ENCODE assay signal across 17 mouse cellular contexts in the genomic region with DNA sequence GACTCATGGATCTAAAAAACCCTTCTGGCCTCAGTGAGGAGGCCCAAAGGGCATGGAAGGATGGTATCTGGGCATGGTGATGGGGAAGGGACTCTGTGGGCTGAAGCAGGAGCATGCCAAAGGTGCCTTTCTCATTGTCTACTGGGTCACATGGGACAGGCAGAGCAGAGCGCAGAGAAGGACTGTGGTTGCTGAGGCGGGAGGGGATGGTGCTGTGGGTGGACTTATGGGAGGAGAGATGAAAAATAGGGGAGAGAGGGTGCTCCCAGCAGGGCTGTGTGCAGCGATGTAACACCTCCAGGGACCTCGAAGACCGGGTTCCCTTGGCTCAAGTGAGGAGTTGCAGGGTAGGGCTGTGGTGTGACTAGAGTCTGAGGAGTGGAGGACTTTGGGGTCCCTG. TPM values are rescaled to one million over a fixed set of nuclear protein-coding genes. Genes with fewer than 3 reads are reported as not detected.
DNase-seq lines count a peak whose midpoint lies in the region; ATAC-seq lines count a peak whose summit lies in the region.
"Had no signal": no experiment of that assay in that cellular context is flagged by ENCODE, and none has a peak within 500 bp of the region (broad histone marks: within the 10 kb centered on the region; RNA-seq: fewer than 3 reads in every experiment).

No protein-coding gene starts in this region.

- H3K27me3 ChIP-seq in hindbrain, embryonic 10.5 days (ENCODE audit: insufficient read depth, poor library complexity, severe bottlenecking): peaks cover 7% of the 10 kb centered on the region; the same call in 1 of the 2 replicates
- H3K27me3 ChIP-seq in hindbrain, embryonic 11.5 days (ENCODE audit: control insufficient read depth, insufficient read depth, low read length): no peaks in the 10 kb centered on the region
- H3K27me3 ChIP-seq in neural tube, embryonic 12.5 days (replicated peaks): no peaks in the 10 kb centered on the region
- H3K27me3 ChIP-seq in limb, embryonic 13.5 days: no peaks in the 10 kb centered on the region
- H3K27me3 ChIP-seq: liver, embryonic 13.5 days; midbrain, embryonic 12.5 days had no signal

- ATAC-seq in hindbrain, embryonic 11.5 days (ENCODE audit: low FRiP score): no peak
- no peak for ATAC-seq in neural tube, embryonic 12.5 days (ENCODE audit: low FRiP score, low read depth)
- ATAC-seq in limb, embryonic 13.5 days (ENCODE audit: low FRiP score, low read depth): no peak

- H3K27ac ChIP-seq in hindbrain, embryonic 10.5 days: 0 out of 2 replicates have a peak overlapping the region, but pooled peaks have one; percentile 17
- no peak overlapping the region for H3K27ac ChIP-seq in hindbrain, embryonic 11.5 days (ENCODE audit: low read depth, low read length)
- 0 out of 2 replicates have a peak overlapping the region, but pooled peaks have one; percentile 3 for H3K27ac ChIP-seq in neural tube, embryonic 12.5 days
- peak overlapping the region; percentile 94; the same call in 1 of the 2 replicates for H3K27ac ChIP-seq in limb, embryonic 13.5 days
- H3K27ac ChIP-seq: liver, embryonic 13.5 days had no signal

- peaks cover 26% of the 10 kb centered on the region for H3K4me1 ChIP-seq in hindbrain, embryonic 10.5 days (replicated peaks)
- H3K4me1 ChIP-seq in hindbrain, embryonic 11.5 days (replicated peaks; ENCODE audit: control insufficient read depth, insufficient read depth, low read length): 0 out of 2 replicates have a peak, but pooled peaks cover 5% of the 10 kb centered on the region
- H3K4me1 ChIP-seq in neural tube, embryonic 12.5 days: peaks cover 10% of the 10 kb centered on the region
- peaks cover 31% of the 10 kb centered on the region for H3K4me1 ChIP-seq in limb, embryonic 13.5 days
- H3K4me1 ChIP-seq: liver, embryonic 13.5 days had no signal

- WGBS in hindbrain, embryonic 10.5 days: 94% methylated on average over 5 of the region's 5 CpGs
- 96% methylated on average over 5 of the region's 5 CpGs for WGBS in hindbrain, embryonic 11.5 days
- WGBS in neural tube, embryonic 12.5 days: 98% methylated on average over 5 of the region's 5 CpGs
- WGBS in limb, embryonic 13.5 days: 94% methylated on average over 5 of the region's 5 CpGs

- H3K9me3 ChIP-seq in hindbrain, embryonic 10.5 days: no peaks in the 10 kb centered on the region
- H3K9me3 ChIP-seq in hindbrain, embryonic 11.5 days (ENCODE audit: control insufficient read depth, low read length): no peaks in the 10 kb centered on the region
- H3K9me3 ChIP-seq in neural tube, embryonic 12.5 days: no peaks in the 10 kb centered on the region
- no peaks in the 10 kb centered on the region for H3K9me3 ChIP-seq in limb, embryonic 13.5 days
- H3K9me3 ChIP-seq: liver, embryonic 13.5 days; midbrain, embryonic 12.5 days had no signal

- intact Hi-C loops in heart, postnatal 36 days (cut with DNase I): no loop called here

- no peaks in the 10 kb centered on the region for H3K36me3 ChIP-seq in hindbrain, embryonic 10.5 days
- H3K36me3 ChIP-seq in hindbrain, embryonic 11.5 days (ENCODE audit: control insufficient read depth, insufficient read depth, low read length): no peaks in the 10 kb centered on the region
- H3K36me3 ChIP-seq in neural tube, embryonic 12.5 days: no peaks in the 10 kb centered on the region
- no peaks in the 10 kb centered on the region for H3K36me3 ChIP-seq in limb, embryonic 13.5 days
- H3K36me3 ChIP-seq: liver, embryonic 13.5 days; midbrain, embryonic 12.5 days had no signal

- DNase-seq in hindbrain, embryonic 10.5 days (ENCODE audit: low spot score): no peak
- no peak for DNase-seq in hindbrain, embryonic 11.5 days (ENCODE audit: low spot score)
- DNase-seq in neural tube, embryonic 10.5 days (ENCODE audit: extremely low spot score, low spot score): no peak
- DNase-seq in B cell, adult 2 months: no peak
- no peak for DNase-seq in adrenal gland, postnatal 36 days
- no peak for DNase-seq in heart, postnatal 36 days
- DNase-seq: adrenal gland, adult 8-10 months; cerebellum, adult 9-10 months; embryo, embryonic 11 days; gastrocnemius, postnatal 25 days; heart, postnatal 14 days; liver, embryonic 13.5 days; right cerebral cortex, postnatal 4 days had no signal

- H3K4me2 ChIP-seq in hindbrain, embryonic 11.5 days (replicated peaks; ENCODE audit: low read depth, low read length): no peak overlapping the region
- no peak overlapping the region for H3K4me2 ChIP-seq in neural tube, embryonic 12.5 days (replicated peaks)
- H3K4me2 ChIP-seq in limb, embryonic 13.5 days (replicated peaks): no peak overlapping the region
- H3K4me2 ChIP-seq: liver, embryonic 13.5 days had no signal

- no peak overlapping the region for H3K9ac ChIP-seq in hindbrain, embryonic 11.5 days (ENCODE audit: low read depth, low read length)
- H3K9ac ChIP-seq in neural tube, embryonic 12.5 days: no peak overlapping the region
- no peak overlapping the region for H3K9ac ChIP-seq in limb, embryonic 13.5 days
- H3K9ac ChIP-seq: liver, embryonic 13.5 days; midbrain, embryonic 12.5 days had no signal

- no peak overlapping the region for H3K4me3 ChIP-seq in hindbrain, embryonic 10.5 days
- no peak overlapping the region for H3K4me3 ChIP-seq in hindbrain, embryonic 11.5 days (ENCODE audit: low read depth, low read length)
- H3K4me3 ChIP-seq in neural tube, embryonic 12.5 days: no peak overlapping the region
- no peak overlapping the region for H3K4me3 ChIP-seq in limb, embryonic 13.5 days
- H3K4me3 ChIP-seq: liver, embryonic 13.5 days; midbrain, embryonic 12.5 days had no signal

RNA-seq across cellular contexts. Expression of a gene that starts 14.9 kb away (rescaled TPM):
- polyA plus RNA-seq in hindbrain, embryonic 10.5 days (2016; fragmentation: Nextera tagmentation; extraction: Ambion mirVana): 0.95 and 4.1 TPM in 2 replicates
- 2.1 and 2.7 TPM in 2 replicates for polyA plus RNA-seq in hindbrain, embryonic 11.5 days (2014; fragmentation: Nextera tagmentation; extraction: Ambion mirVana)
- polyA plus RNA-seq in neural tube, embryonic 12.5 days (2016; fragmentation: Nextera tagmentation; extraction: Ambion mirVana): 0.89 and 1.3 TPM in 2 replicates
- polyA plus RNA-seq in limb, embryonic 13.5 days (2015; fragmentation: Nextera tagmentation; extraction: Ambion mirVana): not detected in 2 replicates
- 1 to 10 TPM in 1 of 2 experiments, under 1 TPM in 1; 0.53 to 1.2 TPM for total RNA-seq in adrenal gland, postnatal 36 days (2021)
- not detected for total RNA-seq in heart, postnatal 36 days (2021)
- total RNA-seq: gastrocnemius, postnatal 25 days; heart, postnatal 14 days; MEL had no signal
- polyA plus RNA-seq: liver, embryonic 13.5 days had no signal

RNA-seq across cellular contexts. Expression of a gene that starts 36.1 kb away (rescaled TPM):
- polyA plus RNA-seq in hindbrain, embryonic 10.5 days (2016; fragmentation: Nextera tagmentation; extraction: Ambion mirVana): 14.3 and 22.9 TPM in 2 replicates
- 16.5 and 17.8 TPM in 2 replicates for polyA plus RNA-seq in hindbrain, embryonic 11.5 days (2014; fragmentation: Nextera tagmentation; extraction: Ambion mirVana)
- polyA plus RNA-seq in neural tube, embryonic 12.5 days (2016; fragmentation: Nextera tagmentation; extraction: Ambion mirVana): 26.0 and 30.5 TPM in 2 replicates
- 6.9 and 7.1 TPM in 2 replicates for polyA plus RNA-seq in limb, embryonic 13.5 days (2015; fragmentation: Nextera tagmentation; extraction: Ambion mirVana)
- total RNA-seq in adrenal gland, postnatal 36 days (2021): 10 to 100 TPM; 25.9 to 30.2 TPM
- 10 to 100 TPM; 21.2 to 26.6 TPM for total RNA-seq in heart, postnatal 36 days (2021)
